Mouse (Mus musculus) macrophage (primary cell): ENCODE data around the gene Ankdd1b. TPM values are rescaled to one million over a fixed set of nuclear protein-coding genes. Genes with fewer than 3 reads are reported as not detected.

Source experiments
- H3K27ac ChIP-seq: fragments of 350-480 bp; formaldehyde crosslinking; 2 replicates; pipeline ENCODE4 v1.9.0; 2021
- H3K36me3 ChIP-seq: fragments of 350-480 bp; formaldehyde crosslinking; 2 replicates; pipeline ENCODE4 v1.9.0; 2021; ENCODE audit errors: inconsistent target
- H3K4me3 ChIP-seq: fragments of 350-480 bp; formaldehyde crosslinking; 2 replicates; pipeline ENCODE4 v1.9.0; 2021; ENCODE audit errors: inconsistent target
- H3K79me2 ChIP-seq: fragments of 350-480 bp; formaldehyde crosslinking; 2 replicates; pipeline ENCODE4 v1.9.0; 2021; ENCODE audit errors: inconsistent target
- WGBS: methylation state at CpG from one replicate; pipeline ENCODE4 v1.1.7; 2026; ENCODE audit warnings: inconsistent platforms; ENCODE audit not compliant: missing documents; 5-methylcytosine and 5-hydroxymethylcytosine counted together
- polyA plus RNA-seq: library from polyadenylated mRNA; stranded (reverse); fragments of 250-400 nt; gene quantifications from 3 replicates; pipeline ENCODE4 v1.2.4, GENCODE M21; 2018; ENCODE audit warnings: inconsistent platforms
- total RNA-seq, 78 experiments: library from RNA; depleted of rRNA; stranded (reverse); fragments of 250-400 nt; gene quantifications; 1 replicate in 9 of 78; 2 replicates in 24 of 78; 3 replicates in 43 of 78; 4 replicates in 2 of 78; pipeline ENCODE4 v1.2.4; 2018; ENCODE audit warnings: inconsistent platforms in 56 of 78

The Ankdd1b gene
- not detected for total RNA-seq (2018; cell fraction: chromatin; rRNA removed)
- not detected for total RNA-seq (2018; cell fraction: cytosol; rRNA removed)
- total RNA-seq (2018; cell fraction: nucleus; rRNA removed) = not detected
- not detected in 3 replicates for polyA plus RNA-seq

DNA sequence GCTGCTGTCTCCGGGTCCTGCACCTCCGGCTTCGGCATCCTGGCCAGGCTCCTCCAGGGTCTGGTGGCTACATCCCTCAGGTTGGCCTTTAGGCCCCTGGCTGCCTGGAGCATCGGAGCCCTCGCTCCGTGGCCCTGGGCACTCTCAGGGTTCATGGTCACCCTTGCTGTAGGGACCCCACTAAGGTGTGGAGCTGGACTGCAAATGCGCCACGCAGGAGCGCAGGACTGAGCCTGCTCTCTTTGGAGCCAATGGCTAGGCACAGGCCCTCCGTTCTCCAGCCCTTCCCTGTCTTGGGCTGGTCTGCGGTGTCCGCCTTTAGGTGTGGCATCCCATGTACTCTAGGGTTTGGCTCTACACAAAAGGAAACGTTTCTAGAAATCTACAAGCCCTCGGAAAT lies at the start of gene Ankdd1b:
Ankdd1b (minus strand) TSS at position 242 of the 400 bp plus-strand sequence.
- no peak within 1 kb of the TSS for H3K27ac ChIP-seq
- no peaks in the 10 kb centered on the region for H3K79me2 ChIP-seq
- H3K36me3 ChIP-seq = no peaks in the 10 kb centered on the region
- 95% methylated on average over 14 of the region's 14 CpGs for WGBS
- no peak within 1 kb of the TSS for H3K4me3 ChIP-seq

DNA sequence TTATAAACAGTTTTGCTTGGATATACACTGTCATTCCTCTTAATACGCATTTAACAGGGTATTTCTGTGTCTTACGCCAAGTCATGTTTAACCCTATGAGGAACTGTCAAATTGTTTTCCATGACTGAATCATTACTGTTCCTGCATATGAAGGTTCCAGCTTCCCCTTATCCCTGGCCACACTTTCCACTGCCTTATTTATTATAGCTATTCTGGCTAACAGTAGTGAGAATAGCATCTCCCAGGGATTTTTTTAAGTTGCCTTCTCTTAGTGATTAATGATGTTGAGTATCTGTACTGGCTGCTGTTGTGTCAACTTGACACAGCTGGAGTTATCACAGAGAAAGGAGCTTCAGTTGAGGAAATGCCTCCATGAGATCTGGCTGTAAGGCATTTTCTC lies 46.3 kb upstream of the Ankdd1b start:
- H3K27ac ChIP-seq = no peak overlapping the region
- 0 out of 2 replicates have a peak, but pooled peaks cover 9% of the 10 kb centered on the region for H3K36me3 ChIP-seq
- H3K4me3 ChIP-seq = no peak overlapping the region
- 98% methylated on average over 2 of the region's 2 CpGs for WGBS
- 0 out of 2 replicates have a peak, but pooled peaks cover 6% of the 10 kb centered on the region for H3K79me2 ChIP-seq

DNA sequence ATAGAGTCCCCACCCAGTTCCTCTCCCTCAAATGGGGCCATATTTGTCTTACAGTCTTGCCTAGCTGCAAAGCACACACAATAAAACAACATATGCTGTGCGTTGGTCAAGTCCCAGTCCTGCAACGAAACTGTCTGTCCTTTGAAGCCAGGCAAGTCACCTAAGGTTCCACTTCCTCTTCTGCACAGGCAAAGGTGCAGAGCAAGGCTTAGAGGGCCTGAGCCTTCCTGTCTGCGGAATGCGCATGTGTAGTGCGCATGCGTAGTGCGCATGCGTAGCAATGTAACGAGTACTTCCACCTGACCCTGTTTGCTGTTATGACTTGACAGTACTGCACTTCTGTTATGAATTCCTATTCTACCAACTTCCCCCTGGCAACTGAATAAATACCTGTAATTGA lies 45.3 kb upstream of the Ankdd1b start:
- H3K36me3 ChIP-seq = 0 out of 2 replicates have a peak, but pooled peaks cover 9% of the 10 kb centered on the region
- 0 out of 2 replicates have a peak, but pooled peaks cover 6% of the 10 kb centered on the region for H3K79me2 ChIP-seq
- WGBS = 83% methylated on average over 9 of the region's 9 CpGs
- H3K4me3 ChIP-seq = no peak overlapping the region
- H3K27ac ChIP-seq = no peak overlapping the region

- WGBS = 93% methylated on average over 5 of the region's 5 CpGs
- Histone ChIP-seq H3K4me3 (no peak overlapping the region), H3K36me3 (0 out of 2 replicates have a peak, but pooled peaks cover 9% of the 10 kb centered on the region), H3K79me2 (peaks cover 7% of the 10 kb centered on the region; the same call in 1 of the 2 replicates), H3K27ac (no peak overlapping the region)
These were observed 43.4 kb upstream of the Ankdd1b start for GRCm38 (mm10) chr13:96514154-96514942.

- Histone ChIP-seq H3K36me3 (0 out of 2 replicates have a peak, but pooled peaks cover 9% of the 10 kb centered on the region), H3K27ac (peak overlapping the region; percentile 69), H3K79me2 (peaks cover 9% of the 10 kb centered on the region; the same call in 1 of the 2 replicates), H3K4me3 (no peak overlapping the region)
- 56% methylated on average over 5 of the region's 5 CpGs for WGBS
These were observed 40.9 kb upstream of the Ankdd1b start for GRCm38 (mm10) chr13:96511893-96512292.

DNA sequence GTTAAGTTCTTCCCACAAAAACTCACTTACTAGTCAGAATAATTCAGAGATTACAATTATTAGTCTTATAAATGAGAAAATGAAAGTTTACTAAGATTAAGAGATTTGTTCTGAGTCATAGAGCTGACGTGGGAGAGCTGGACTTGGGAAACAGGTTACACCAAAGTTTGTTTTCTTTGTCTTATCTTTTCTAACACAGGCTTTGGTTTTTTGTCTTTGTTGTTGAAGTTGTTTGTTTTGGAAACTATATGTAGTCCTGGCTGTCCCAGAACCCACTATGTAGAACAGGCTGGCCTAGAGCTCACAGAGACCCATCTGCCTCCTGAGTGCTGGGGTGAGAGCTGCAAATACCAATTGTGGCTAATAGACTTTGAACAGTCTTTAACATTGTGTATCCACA lies 40.3 kb upstream of the Ankdd1b start:
- H3K79me2 ChIP-seq = peaks cover 9% of the 10 kb centered on the region; the same call in 1 of the 2 replicates
- peak overlapping the region; percentile 69 for H3K27ac ChIP-seq
- H3K4me3 ChIP-seq = no peak overlapping the region
- H3K36me3 ChIP-seq = 0 out of 2 replicates have a peak, but pooled peaks cover 8% of the 10 kb centered on the region
- WGBS = 64% methylated on average over 1 of the region's 1 CpGs

GRCm38 (mm10) chr13:96510635-96511034 lies 39.6 kb upstream of the Ankdd1b start:
- WGBS = 1% methylated on average over 13 of the region's 13 CpGs
- H3K4me3 ChIP-seq = no peak overlapping the region; the same call in 1 of the 2 replicates
- peak overlapping the region; percentile 69 for H3K27ac ChIP-seq

GRCm38 (mm10) chr13:96507541-96507940 lies 36.5 kb upstream of the Ankdd1b start:
- Histone ChIP-seq H3K27ac (no peak overlapping the region), H3K79me2 (peaks cover 9% of the 10 kb centered on the region; the same call in 1 of the 2 replicates), H3K36me3 (no peaks in the 10 kb centered on the region), H3K4me3 (no peak overlapping the region)
- 88% methylated on average over 4 of the region's 4 CpGs for WGBS

More at GRCm38 (mm10) chr13:96510635-96511034, 39.6 kb upstream of the Ankdd1b start:
- H3K36me3 ChIP-seq = 0 out of 2 replicates have a peak, but pooled peaks cover 3% of the 10 kb centered on the region
- peaks cover 9% of the 10 kb centered on the region; the same call in 1 of the 2 replicates for H3K79me2 ChIP-seq

GRCm38 (mm10) chr13:96506313-96506712 lies 35.3 kb upstream of the Ankdd1b start:
- Histone ChIP-seq H3K4me3 (no peak overlapping the region), H3K27ac (no peak overlapping the region), H3K36me3 (peaks cover 1% of the 10 kb centered on the region; the same call in 1 of the 2 replicates), H3K79me2 (peaks cover 9% of the 10 kb centered on the region; the same call in 1 of the 2 replicates)
- 30% methylated on average over 6 of the region's 6 CpGs for WGBS

DNA sequence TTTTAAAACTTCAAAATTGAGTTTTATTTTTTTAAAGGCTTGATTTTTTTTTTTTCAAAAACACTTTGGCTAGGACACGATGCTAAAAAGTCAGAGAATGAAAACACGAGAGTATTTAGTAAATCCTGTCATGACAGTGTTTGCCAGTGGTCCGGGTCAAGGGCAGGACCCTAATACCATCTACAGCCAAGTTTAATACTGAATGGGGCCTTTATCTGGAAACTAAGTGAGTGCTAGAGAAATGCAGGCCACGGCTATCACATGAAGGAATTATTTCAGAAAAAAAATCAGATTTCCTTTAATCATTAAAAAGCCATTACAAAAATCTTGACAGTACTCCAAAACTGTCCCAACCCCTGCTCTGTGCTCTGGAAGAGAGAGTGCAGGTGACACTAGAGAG lies 34.7 kb upstream of the Ankdd1b start:
- Histone ChIP-seq H3K4me3 (no peak overlapping the region), H3K36me3 (peaks cover 8% of the 10 kb centered on the region; the same call in 1 of the 2 replicates), H3K27ac (no peak overlapping the region), H3K79me2 (peaks cover 9% of the 10 kb centered on the region; the same call in 1 of the 2 replicates)
- 100% methylated on average over 4 of the region's 4 CpGs for WGBS

- H3K4me3 ChIP-seq = no peak overlapping the region
- WGBS = 100% methylated on average over 2 of the region's 2 CpGs
- H3K79me2 ChIP-seq = no peaks in the 10 kb centered on the region
- H3K36me3 ChIP-seq = peaks cover 15% of the 10 kb centered on the region; the same call in 1 of the 2 replicates
- H3K27ac ChIP-seq = no peak overlapping the region
These were observed 28.9 kb upstream of the Ankdd1b start for GRCm38 (mm10) chr13:96499891-96500290.

GRCm38 (mm10) chr13:96496630-96497029 lies 25.6 kb upstream of the Ankdd1b start:
- H3K27ac ChIP-seq = no peak overlapping the region
- H3K36me3 ChIP-seq = peaks cover 19% of the 10 kb centered on the region; the same call in 1 of the 2 replicates
- no peak overlapping the region for H3K4me3 ChIP-seq
- no peaks in the 10 kb centered on the region for H3K79me2 ChIP-seq
- WGBS = 17% methylated on average over 8 of the region's 8 CpGs

GRCm38 (mm10) chr13:96490433-96490832 lies 19.4 kb upstream of the Ankdd1b start, which contains the start of gene Gm17622:
TSS of gene Gm17622 (plus strand) at chr13:96490733.
- Histone ChIP-seq H3K27ac (no peak within 1 kb of the TSS), H3K4me3 (no peak within 1 kb of the TSS), H3K79me2 (no peaks in the 10 kb centered on the region), H3K36me3 (peaks cover 27% of the 10 kb centered on the region; the same call in 1 of the 2 replicates)
- WGBS = 97% methylated on average over 3 of the region's 3 CpGs

- Histone ChIP-seq H3K27ac (no peak overlapping the region), H3K36me3 (peaks cover 30% of the 10 kb centered on the region; the same call in 1 of the 2 replicates), H3K79me2 (no peaks in the 10 kb centered on the region), H3K4me3 (no peak overlapping the region)
- WGBS = 92% methylated on average over 6 of the region's 6 CpGs
These were observed 17.0 kb upstream of the Ankdd1b start for GRCm38 (mm10) chr13:96487968-96488367.
